Mouse (Mus musculus) C2C12 (cell line): ENCODE measurements around the gene Syt1. TPM values are rescaled to one million over a fixed set of nuclear protein-coding genes. Genes with fewer than 3 reads are reported as not detected.

Experiments used
- H3K27me3 ChIP-seq: one replicate; pipeline ENCODE4 v1.6.1; 2011; ENCODE audit not compliant: control insufficient read depth, insufficient read depth, insufficient read length
- H3K36me3 ChIP-seq: one replicate; pipeline ENCODE4 v1.6.1; 2011; ENCODE audit not compliant: control insufficient read depth, insufficient read depth
- H3K4me3 ChIP-seq: one replicate; pipeline ENCODE4 v1.5.1; 2011; ENCODE audit warnings: mild to moderate bottlenecking, control low read depth; ENCODE audit not compliant: poor library complexity, insufficient read depth, severe bottlenecking
- H3K79me2 ChIP-seq: one replicate; pipeline ENCODE4 v1.6.1; 2011; ENCODE audit not compliant: control insufficient read depth, insufficient read depth
- H3K79me3 ChIP-seq: one replicate; pipeline ENCODE4 v1.6.1; 2011; ENCODE audit warnings: low read depth, control low read depth
- H3ac ChIP-seq: one replicate; pipeline ENCODE3; 2011; ENCODE audit warnings: low read depth; ENCODE audit not compliant: control insufficient read depth, insufficient read length
- CEBPB ChIP-seq: IDR thresholded peaks from one replicate; pipeline ENCODE4 v1.6.1; 2011; ENCODE audit warnings: low read depth, mild to moderate bottlenecking, control low read depth, moderate library complexity
- CTCF ChIP-seq: IDR thresholded peaks from one replicate; pipeline ENCODE4 v1.5.1; 2011; ENCODE audit not compliant: control insufficient read depth, insufficient read depth, insufficient read length
- FOSL1 ChIP-seq: IDR thresholded peaks from one replicate; pipeline ENCODE4 v1.8.0; 2011; ENCODE audit warnings: mild to moderate bottlenecking, low read length; ENCODE audit not compliant: poor library complexity, insufficient read depth, severe bottlenecking
- MAX ChIP-seq: IDR thresholded peaks from one replicate; pipeline ENCODE4 v1.6.1; 2011; ENCODE audit warnings: mild to moderate bottlenecking, control low read depth
- MYOD1 ChIP-seq: IDR thresholded peaks from one replicate; pipeline ENCODE4 v1.6.1; 2011; ENCODE audit warnings: low read depth; ENCODE audit not compliant: control insufficient read depth, insufficient read length
- MYOG ChIP-seq: IDR thresholded peaks from one replicate; pipeline ENCODE4 v1.6.1; 2011; ENCODE audit not compliant: control insufficient read depth, insufficient read length; ENCODE audit errors: extremely low read depth
- USF1 ChIP-seq: IDR thresholded peaks from one replicate; pipeline ENCODE4 v1.6.1; 2011; ENCODE audit warnings: low read depth, mild to moderate bottlenecking, control low read depth, moderate library complexity
- polyA plus RNA-seq: library from polyadenylated mRNA; unstranded; fragments of >200 nt; fragmentation: generic; extraction: Trizol; gene quantifications from one replicate; pipeline ENCODE4 v1.2.1, GENCODE M21; 2012; ENCODE audit warnings: missing spikeins

Syt1 gene
- polyA plus RNA-seq, 1 experiment = 0.09 TPM

DNA sequence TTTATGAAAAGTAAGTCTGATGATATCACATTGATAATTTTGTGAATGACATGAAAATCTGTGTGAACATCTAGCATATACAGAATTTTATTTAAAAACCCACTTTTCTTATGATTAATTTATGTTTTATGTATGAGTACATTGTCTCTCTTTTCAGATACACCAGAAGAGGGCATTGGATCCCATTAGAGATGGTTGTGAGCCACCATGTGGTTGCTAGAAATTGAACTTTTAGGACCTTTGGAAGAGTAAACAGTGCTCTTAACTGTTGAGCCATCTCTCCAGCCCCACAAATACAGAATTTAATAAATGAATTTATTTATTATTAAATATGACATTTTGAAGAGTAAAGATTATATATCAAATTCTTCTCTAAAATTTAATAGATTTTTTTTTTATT is 353.1 kb downstream of the Syt1 start:
- Histone ChIP-seq H3K27me3 (no peaks in the 10 kb centered on the region), H3K79me2 (no peaks in the 10 kb centered on the region), H3ac (no peak overlapping the region), H3K79me3 (no peaks in the 10 kb centered on the region), H3K36me3 (no peaks in the 10 kb centered on the region), H3K4me3 (no peak overlapping the region)
- TF ChIP-seq MAX (no peak), USF1 (no peak), MYOD1 (no peak), CEBPB (no peak)

DNA sequence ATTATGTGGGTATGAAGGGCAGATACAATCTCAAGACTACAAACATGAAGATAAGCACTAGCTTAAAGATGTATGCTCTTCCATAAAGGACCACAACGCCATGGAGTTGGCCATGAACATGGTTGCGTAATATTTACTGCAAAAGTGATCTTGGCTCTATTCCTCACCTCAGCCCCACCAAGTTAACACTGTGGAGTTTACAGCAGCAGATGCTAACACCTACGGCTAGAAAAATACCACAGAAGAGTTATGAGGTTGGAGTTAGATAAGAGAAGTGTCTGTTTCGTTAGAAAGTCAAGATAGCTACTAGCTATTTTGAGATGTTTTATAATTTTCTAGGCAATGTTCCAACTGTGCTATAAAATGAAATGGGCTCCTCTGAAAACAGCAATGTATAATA is 353.9 kb downstream of the Syt1 start:
- TF ChIP-seq CEBPB (peak; percentile 42), MYOD1 (no peak)
- no peak overlapping the region for H3ac ChIP-seq
- no peak overlapping the region for H3K4me3 ChIP-seq
- no peaks in the 10 kb centered on the region for H3K79me2 ChIP-seq
- H3K27me3 ChIP-seq = no peaks in the 10 kb centered on the region
- H3K36me3 ChIP-seq = no peaks in the 10 kb centered on the region
- H3K79me3 ChIP-seq = no peaks in the 10 kb centered on the region

DNA sequence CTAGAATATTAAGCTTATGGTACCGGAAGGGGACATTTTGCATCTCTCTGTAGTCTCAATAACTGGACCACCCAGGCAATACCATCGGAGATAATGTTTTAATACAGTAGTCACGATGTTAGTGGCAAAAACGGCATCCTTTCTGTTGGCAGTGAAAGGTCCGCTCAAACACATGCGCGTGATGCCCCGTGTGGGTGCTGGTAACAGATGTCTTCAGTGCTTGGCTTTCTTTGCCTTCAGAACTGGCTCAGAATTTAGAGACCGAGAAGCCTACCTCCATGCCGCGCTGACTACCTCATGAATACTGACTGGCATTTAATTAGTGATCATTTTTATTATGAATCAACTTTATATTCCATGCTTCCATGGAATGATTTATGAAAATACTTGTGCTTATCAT is 355.7 kb downstream of the Syt1 start:
- H3K79me3 ChIP-seq = no peaks in the 10 kb centered on the region
- no peak for TF ChIP-seq USF1
- no peak for TF ChIP-seq FOSL1
- no peak for TF ChIP-seq MYOG
- TF ChIP-seq MAX = no peak
- no peak for TF ChIP-seq CEBPB
- no peak for TF ChIP-seq MYOD1
- no peaks in the 10 kb centered on the region for H3K36me3 ChIP-seq
- no peak overlapping the region for H3K4me3 ChIP-seq
- no peaks in the 10 kb centered on the region for H3K27me3 ChIP-seq
- no peak overlapping the region for H3ac ChIP-seq
- no peaks in the 10 kb centered on the region for H3K79me2 ChIP-seq

DNA sequence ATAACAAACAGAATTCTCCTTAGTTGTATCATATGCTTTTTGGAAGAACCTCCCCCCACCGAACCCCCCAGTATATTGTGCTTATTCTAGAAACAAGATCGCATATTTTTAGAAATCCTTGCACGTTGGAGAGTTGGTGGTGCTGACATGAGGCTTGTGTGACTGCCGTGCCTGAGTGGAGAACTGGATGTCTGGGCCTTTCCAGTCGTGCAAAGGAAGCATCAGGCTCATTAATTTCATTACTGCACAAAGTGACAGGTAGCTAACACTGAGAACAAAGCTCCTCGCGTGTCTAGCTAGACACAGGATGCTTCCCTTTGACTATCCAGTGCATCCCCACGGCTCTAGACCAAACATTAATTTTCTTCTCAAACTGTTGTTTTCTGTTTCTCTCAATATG is 358.0 kb downstream of the Syt1 start:
- H3K27me3 ChIP-seq = no peaks in the 10 kb centered on the region
- H3ac ChIP-seq = no peak overlapping the region
- TF ChIP-seq MAX = no peak
- no peak for TF ChIP-seq MYOG
- no peak for TF ChIP-seq FOSL1
- TF ChIP-seq USF1 = no peak
- no peaks in the 10 kb centered on the region for H3K79me3 ChIP-seq
- no peak overlapping the region for H3K4me3 ChIP-seq
- no peaks in the 10 kb centered on the region for H3K36me3 ChIP-seq
- H3K79me2 ChIP-seq = no peaks in the 10 kb centered on the region

DNA sequence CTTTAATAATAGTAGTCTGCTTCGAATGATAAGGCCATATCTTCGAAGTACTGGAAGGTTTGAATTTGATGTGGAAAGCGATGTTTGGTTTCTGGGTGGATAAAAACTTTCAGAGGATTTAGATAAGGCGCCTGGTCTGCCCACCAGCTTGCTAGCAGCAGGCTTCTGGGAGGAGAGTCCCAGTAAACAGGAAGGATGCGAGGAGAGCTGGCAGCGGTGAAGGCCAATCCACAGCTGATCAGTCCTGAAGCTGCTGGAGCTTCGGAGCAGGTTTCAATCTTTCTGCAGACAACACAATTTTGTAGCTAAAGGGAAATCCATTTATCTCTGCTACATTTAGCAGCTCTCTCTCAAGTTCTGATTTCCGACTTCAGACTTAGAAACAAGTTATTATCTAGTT is 358.7 kb downstream of the Syt1 start:
- no peaks in the 10 kb centered on the region for H3K36me3 ChIP-seq
- H3K79me2 ChIP-seq = no peaks in the 10 kb centered on the region
- no peaks in the 10 kb centered on the region for H3K27me3 ChIP-seq
- H3K79me3 ChIP-seq = no peaks in the 10 kb centered on the region
- no peak overlapping the region for H3ac ChIP-seq
- H3K4me3 ChIP-seq = no peak overlapping the region
- no peak for TF ChIP-seq MYOD1
- TF ChIP-seq CTCF = no peak
- no peak for TF ChIP-seq MAX
- TF ChIP-seq CEBPB = no peak
- no peak for TF ChIP-seq USF1
- TF ChIP-seq MYOG = no peak
- no peak for TF ChIP-seq FOSL1

DNA sequence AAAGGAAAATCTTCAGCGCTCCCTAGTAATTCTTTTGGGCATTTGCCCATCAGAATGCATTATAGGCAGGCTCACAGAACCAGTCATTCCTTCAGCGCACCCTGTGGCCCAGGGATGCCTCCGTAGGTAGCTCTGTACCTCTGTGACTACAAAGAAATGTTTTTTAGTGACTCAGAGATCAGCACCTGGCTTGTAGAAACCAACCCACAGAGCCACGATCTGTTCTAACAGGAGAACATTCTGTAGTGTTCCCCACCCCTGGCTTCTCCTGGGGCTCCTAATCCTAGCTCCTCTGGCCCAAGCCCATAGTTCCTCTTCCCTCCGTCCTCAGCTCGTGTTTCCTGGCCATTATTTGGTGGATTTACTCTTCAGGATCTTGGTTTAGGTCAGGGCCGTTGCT is 361.6 kb downstream of the Syt1 start:
- Histone ChIP-seq H3K79me3 (no peaks in the 10 kb centered on the region), H3K79me2 (no peaks in the 10 kb centered on the region), H3ac (no peak overlapping the region), H3K36me3 (no peaks in the 10 kb centered on the region), H3K4me3 (no peak overlapping the region), H3K27me3 (no peaks in the 10 kb centered on the region)
- no peak for TF ChIP-seq FOSL1
- TF ChIP-seq USF1 = no peak
- no peak for TF ChIP-seq MYOD1
- TF ChIP-seq MAX = no peak
- TF ChIP-seq CEBPB = no peak
- no peak for TF ChIP-seq MYOG
- TF ChIP-seq CTCF = no peak
